Mouse (Mus musculus) MN1 (cell line): Measurements from ENCODE around the gene Tmprss3.

Experiments used
- DNase-seq: peaks from one replicate; pipeline ENCODE4 v3.0.0-alpha.2; 2016; ENCODE audit warnings: low spot score

Gene Tmprss3

GRCm38 (mm10) chr17:31198877-31199276, at the start of gene Tmprss3:
Gene Tmprss3, minus strand, starts transcription at chr17:31198977.
- no peak for DNase-seq

DNA sequence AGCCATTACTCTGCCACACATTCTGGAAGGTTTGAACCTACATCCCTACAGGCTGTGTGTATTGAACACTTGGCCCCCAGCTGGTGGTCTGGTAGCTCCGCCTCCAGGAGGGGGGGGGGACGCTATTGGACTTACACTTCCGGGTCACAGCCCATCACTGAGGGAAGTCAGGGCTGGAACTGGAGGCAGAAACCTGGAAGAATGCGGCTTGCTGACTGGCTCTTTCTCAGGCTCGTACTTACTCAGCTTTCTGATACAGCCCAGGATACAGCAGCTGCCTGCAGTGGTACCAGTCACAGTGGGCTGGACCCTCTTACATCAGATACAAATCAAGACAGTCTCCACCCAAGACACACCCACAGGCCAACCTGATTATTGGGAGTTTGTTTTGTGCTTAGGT, 48.4 kb upstream of the Tmprss3 start:
- no peak for DNase-seq

DNA sequence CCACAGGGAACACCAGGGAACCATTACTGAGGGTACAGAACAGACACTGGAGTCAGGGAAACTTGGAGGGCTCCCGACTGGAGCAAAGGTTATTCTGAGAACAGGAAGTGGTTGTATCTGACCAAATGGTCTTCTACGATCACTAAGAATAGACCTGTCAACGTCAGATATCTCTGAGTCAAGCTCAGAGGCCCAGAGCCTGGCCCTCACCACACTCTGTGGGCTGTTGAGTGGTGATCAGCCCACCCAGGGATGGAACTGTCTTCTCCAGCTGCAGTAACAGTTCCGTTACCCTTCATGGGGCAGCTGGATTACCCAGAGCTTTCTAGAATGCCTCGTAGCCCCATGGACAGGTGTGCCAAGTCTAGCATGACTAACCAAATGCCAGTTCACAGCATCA, 46.5 kb upstream of the Tmprss3 start:
- DNase-seq, result no peak

DNA sequence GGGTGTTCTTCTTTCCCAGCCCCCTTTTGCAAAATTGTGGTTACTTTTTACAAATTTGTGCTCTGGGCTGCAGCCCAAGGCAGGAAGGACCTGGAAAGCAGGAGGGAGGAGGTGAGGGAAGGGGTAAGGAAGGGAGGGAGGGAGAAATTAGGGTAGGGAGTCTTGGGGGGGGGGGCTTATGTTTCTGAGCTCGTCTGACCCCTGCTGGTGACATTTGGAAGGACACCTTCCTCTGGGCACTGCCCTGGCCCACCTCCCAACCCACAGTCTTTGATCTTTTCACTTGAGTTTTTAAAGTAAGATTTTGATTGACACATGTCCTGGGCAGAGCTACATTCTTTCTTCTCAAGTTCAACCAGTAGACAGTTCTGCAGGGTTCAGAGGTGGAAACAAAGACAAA, 44.0 kb upstream of the Tmprss3 start:
- no peak for DNase-seq

DNA sequence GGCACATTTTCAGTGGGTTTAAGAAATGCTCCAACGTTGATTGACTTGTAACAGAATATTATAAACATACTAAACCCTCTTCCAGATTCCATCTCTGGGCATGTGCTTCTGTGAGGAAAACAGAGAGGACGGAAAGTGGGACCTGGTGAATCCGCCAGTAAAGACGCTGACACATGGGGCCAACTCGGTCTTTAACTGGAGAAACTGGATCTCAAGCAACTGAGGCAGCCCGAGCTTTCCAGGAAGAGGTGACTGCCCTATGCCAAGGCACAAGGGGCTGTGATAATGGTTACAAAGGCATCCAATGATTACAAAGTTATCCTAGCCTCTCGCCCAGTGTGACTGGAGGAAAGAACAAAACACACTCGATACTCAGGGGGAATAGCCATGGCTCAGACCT, 42.4 kb upstream of the Tmprss3 start:
- DNase-seq, result no peak

- no peak for DNase-seq
Measured at GRCm38 (mm10) chr17:31238234-31239020, 39.6 kb upstream of the Tmprss3 start.

DNA sequence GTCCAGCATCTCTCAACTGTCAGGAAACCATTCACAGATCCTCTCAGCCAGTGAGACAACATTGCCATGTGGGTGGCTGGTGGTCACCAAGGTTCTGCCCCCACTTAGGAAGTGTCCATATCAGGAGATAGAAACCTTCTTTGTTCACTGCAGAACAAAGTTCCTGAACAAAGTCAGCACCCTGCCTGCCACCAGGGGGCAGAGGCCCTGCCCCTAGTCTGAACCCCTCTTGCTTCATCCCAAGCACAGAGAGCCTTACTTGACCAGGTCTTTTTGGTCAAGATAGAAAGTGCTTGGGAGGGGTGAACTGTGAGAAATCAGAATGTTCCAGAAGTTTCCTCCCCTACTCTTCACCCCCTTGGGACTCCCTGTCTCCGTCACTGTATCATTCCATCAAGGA, 37.1 kb upstream of the Tmprss3 start:
- no peak for DNase-seq

DNA sequence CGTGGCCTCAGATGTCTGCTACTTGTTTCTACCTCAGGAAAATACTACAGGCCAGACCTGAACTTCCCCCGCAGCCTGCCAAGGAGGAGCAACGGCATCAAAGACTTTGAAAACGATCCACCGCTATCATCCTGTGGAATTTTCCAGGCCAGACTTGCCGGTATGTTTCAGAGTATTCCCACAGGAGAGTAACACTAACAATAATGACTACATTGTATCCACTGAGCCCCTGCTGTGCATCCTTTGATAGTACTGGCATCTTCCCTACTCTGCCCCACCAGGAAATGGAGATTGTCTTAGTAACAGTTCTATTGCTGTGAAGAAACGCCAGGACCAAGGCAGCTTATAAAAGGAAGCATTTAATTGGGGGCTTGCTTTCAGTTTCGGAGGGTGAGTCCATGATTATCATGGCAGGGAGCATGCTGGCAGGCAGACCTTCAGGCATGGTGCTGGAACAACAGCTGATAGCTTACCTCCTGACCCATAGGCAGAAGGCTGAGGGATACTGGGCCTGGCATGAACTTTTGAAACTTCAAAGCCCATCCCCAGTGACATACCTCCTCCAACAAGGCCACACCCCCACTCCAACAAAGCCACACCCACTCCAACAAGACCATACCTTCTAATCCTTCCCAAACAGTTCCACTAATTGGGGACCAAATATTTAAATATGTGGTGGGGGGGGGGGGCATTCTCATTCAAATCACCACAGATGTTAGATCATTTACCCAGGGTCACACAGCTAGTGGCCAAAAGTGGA, 33.7 kb upstream of the Tmprss3 start:
- no peak for DNase-seq

DNA sequence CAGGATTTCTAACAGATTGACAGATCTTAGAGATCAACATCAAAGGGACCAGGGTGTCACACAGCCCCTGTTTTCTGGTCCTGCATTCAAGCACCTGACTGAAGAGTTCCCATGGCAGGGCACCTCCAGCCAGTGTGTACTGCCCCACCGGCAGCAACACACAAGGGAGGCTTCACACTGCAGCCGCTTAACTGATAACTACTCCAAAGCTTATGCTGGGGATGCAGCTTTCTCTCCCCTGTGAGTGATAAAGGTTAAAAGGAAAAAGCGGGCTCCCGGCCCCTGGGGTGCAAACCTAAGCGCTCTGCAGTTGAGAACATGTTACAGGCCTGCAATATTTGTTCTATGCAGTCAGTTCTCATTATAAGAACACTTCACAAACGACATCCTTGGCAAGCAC, 33.0 kb upstream of the Tmprss3 start:
- no peak for DNase-seq

DNA sequence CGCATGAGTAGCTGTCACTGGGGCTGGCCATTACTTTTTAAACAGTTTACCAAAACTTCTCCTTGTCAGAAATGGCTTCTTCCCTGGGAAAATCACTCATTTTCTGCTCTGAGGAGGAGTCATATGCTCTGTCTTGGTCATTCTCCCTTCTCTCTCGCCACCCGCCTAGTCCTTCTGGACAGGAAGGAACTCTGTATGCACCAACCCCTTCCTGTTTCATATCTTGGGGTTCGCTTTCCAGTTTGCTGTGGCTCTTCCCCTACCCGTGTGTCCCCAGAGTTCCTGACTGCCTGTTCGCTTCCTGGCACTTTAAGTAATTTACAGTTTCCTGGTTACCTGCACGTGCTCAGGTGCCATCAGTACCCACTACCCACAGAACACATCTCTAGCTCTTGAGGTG, 28.2 kb upstream of the Tmprss3 start:
- no peak for DNase-seq

DNA sequence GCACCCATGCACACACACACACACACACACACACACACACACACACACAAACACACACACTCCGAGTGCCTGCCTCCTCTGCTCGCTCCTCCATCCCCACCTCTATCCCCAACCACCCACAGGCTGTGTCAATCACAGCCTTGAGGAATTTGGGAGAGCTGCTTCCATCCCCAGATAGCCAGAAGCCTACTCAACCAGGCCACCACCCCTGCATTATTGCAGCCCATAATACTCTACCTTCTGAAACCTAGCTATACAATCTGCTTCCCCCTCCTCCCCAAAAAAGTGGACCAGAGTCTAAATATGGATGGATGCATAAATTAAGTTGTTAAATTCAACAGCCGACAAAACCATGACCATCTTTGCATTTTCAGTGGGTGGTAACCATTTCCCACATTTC, 27.6 kb upstream of the Tmprss3 start:
- no peak for DNase-seq

DNA sequence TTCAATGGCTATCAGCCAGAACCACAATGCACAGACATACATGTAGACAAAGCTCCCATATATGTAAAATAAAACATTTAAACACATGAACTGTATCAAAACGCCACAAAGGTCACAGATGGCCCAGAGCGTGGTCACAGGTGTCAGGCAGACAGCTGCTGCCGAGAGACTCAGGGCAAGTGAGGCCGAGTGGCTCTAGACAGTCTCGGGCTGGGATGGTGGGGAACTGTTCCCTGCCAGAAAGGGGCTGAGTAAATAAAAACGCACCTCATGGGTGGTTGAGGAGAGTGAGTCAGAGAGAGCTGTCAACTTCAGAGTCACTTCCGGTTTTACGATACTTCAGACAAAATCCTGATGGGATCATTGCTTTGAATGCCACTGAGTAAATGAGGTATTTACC, 25.8 kb upstream of the Tmprss3 start:
- no peak for DNase-seq

DNA sequence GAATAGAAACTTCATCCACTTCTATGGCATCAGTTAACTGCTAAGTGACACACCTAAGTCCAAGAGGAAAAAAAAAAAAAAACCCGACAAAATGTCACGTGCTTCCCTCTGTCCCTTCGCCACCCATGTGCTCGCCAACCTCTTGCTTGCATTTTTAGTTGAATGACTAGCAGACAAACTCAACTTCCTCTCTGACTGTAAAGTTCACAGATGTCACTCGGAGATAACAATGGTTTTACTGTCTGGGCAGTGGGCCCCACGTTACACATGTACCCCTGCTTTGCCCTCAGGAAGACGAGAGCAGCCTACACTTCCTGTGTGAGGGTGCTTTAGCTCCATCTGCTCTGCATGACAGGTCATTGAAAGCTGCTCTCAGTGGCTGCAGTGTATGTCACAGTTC, 25.1 kb upstream of the Tmprss3 start:
- no peak for DNase-seq

GRCm38 (mm10) chr17:31222810-31223310, 24.1 kb upstream of the Tmprss3 start:
- DNase-seq, result no peak

DNA sequence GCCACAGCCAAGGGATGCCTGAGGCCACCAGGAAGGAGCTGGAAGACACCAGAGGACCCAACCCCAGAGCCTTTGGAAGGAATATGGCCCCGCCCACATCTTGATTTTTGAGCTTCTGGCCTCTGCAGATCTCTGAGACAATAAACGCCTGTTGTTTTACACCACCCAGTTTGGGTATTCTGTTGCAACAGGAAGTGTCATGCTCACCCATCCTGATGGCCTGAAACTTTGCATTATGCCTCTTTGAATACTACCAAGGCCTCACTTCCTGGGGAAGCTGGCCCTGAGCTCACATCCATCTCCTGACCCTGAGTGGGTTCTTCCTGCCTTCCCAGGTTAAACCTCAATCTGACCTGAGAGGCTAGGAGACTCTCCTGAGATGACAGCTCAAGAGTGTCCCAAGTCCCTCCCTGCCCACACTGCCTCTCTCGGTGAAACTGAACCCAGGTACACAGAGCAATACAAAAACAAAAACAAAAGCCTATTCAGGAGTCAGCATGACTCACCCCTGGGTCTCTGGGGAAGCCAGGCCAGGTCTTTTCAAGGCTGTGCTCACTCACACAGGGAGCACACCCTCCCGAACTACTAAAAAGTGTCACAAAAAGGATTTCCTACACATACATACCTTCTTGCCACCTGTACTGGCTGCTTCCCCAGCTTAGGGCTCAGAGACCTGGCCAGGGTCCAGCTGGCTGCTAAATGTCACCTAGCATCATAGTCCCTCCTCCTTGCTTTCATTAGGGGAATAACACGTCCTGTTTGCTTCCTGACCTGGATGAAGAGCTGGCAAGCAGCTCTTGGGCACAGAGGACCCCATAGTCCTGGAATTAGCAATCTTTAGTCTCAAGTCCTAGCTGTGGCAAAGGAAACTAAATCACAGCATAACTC, 17.5 kb upstream of the Tmprss3 start:
- no peak for DNase-seq

DNA sequence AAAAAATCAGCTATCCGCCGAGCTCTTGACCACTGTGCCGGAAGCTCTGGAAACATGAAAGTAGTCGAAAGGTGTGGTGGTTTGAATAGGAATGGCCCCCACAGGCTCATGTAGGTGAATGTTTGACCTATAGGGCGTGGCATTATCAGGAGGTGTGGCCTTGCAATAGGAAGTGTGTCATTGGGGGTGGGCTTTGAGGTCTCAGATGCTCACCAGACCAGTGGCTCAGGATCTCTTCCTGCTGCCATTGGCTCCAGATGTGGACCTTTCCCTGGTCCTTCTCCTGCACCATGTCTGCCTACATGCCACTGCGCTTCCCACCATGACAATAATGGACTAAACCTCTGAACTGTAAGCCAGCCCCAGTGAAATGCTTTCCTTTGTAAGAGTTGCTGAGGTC, 13.1 kb upstream of the Tmprss3 start:
- no peak for DNase-seq

DNA sequence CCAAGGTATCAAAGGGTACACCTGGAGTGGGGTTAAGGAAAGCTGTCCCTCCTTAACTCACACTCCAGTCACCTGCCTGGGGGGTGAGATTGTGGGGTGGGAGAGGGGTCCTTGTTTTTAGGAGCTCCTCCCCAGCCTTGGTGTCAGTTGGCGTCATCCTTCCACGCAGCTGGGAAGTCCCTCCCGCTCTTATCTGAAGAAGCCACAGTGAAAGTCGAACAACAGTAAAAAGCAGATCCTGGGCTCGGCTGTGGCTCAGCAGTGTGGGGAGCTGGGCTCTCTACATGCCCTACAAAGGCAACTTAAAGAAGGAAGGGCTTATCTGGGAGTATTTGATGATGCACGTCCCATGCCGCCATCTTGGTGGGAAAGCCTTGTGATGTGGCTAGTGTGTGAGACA, 11.5 kb upstream of the Tmprss3 start:
- DNase-seq, result no peak

GRCm38 (mm10) chr17:31209376-31209930, 10.7 kb upstream of the Tmprss3 start:
- no peak for DNase-seq

GRCm38 (mm10) chr17:31208654-31209053, 9.9 kb upstream of the Tmprss3 start:
- no peak for DNase-seq

DNA sequence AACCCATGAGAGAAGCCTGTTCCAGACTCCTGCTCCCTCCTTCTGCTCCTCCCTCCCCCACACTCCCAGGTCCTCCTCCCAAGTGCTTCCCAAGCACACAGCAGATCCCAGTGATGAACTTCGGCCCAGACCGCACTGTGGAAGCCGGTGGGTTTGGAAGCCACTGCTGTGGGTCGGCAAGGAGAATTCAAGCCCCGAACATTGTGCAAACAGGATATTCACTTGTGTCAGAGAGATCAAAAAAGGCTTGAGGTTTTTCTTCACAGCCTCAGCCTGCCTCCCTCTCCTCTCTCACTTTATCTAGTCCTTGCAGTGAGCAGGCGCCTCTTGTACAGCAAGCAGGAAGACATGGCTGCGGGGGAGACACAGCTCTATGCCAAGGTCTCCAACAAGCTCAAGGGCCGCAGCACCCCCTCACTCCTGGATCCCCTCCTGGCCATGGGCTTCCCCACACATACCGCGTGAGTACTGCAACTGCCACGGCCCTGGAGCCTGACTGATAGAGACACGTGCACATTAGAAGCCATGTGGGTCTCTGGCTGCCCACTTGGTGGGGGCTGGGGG, 9.1 kb upstream of the Tmprss3 start, which contains the start of gene Ubash3a:
Gene Ubash3a (plus strand): TSS at position 103 of the 564 bp plus-strand sequence.
- no peak for DNase-seq

DNA sequence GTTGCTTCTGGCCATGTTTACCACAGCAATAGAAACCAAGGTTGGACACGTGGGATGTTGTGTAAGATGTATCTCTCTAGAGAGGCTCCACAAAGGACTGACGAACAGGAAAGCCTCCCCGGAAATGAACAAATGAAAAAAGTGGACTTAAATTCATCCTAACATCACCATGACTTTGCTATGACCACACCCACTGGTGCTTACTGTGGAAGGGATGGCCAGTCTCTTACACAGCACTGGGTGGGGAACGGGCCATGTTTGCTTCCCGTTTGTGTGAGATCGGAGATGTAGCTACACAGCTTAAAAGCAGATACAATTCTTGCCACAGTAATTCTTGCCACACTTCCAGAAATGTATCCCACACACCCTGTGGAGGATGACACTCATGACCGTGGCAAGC, 2.5 kb downstream of the Tmprss3 start:
- DNase-seq, result no peak

GRCm38 (mm10) chr17:31195207-31195606, 3.6 kb downstream of the Tmprss3 start:
- DNase-seq, result no peak
